ENCODE assay signal across 27 mouse cellular contexts in the genomic region with DNA sequence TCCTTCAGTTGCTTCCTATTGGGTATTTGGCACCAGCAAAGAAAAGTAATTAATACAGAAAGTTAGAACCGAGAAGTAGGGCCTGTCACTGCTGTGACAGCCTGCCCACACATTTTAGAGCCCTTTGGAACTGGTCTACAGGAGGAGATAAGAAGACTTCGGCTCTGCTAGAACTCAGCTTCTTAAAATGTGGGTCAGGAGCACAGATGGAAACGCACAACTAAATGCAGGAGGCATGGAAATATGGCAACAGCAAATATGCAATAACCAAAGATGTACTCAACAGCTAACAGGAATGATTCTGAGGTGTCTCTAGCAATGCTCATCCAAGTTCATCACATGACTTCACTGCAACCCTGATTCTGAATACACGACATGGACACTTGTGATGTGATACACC. TPM values are rescaled to one million over a fixed set of nuclear protein-coding genes. Genes with fewer than 3 reads are reported as not detected.
A peak's percentile ranks its signal among the peaks of the same experiment; 100 is the strongest.
DNase-seq lines count a peak whose midpoint lies in the region; ATAC-seq and TF ChIP-seq lines count a peak whose summit lies in the region.
"Had no signal": no experiment of that assay in that cellular context is flagged by ENCODE, and none has a peak within 500 bp of the region (broad histone marks: within the 10 kb centered on the region; RNA-seq: fewer than 3 reads in every experiment).

No protein-coding gene starts in this region.

- 0 out of 2 replicates have a peak, but pooled peaks cover 3% of the 10 kb centered on the region for H3K9me3 ChIP-seq in forebrain, postnatal 0 days (ENCODE audit: low read length)
- no peaks in the 10 kb centered on the region for H3K9me3 ChIP-seq in forebrain, embryonic 16.5 days (ENCODE audit: control insufficient read depth, low read length)
- no peaks in the 10 kb centered on the region for H3K9me3 ChIP-seq in heart, embryonic 12.5 days (replicated peaks)
- H3K9me3 ChIP-seq: embryonic facial prominence, embryonic 15.5 days; forebrain, embryonic 10.5 days; forebrain, embryonic 12.5 days; G1E had no signal

- no peak overlapping the region for H3K27ac ChIP-seq in forebrain, postnatal 0 days (ENCODE audit: low read depth, low read length)
- no peak overlapping the region for H3K27ac ChIP-seq in forebrain, embryonic 16.5 days (ENCODE audit: low read length)
- H3K27ac ChIP-seq in heart, embryonic 12.5 days (ENCODE audit: poor library complexity, severe bottlenecking), result no peak overlapping the region
- H3K27ac ChIP-seq: embryonic facial prominence, embryonic 13.5 days; embryonic facial prominence, embryonic 15.5 days; forebrain, embryonic 10.5 days; forebrain, embryonic 12.5 days had no signal

- DNase-seq in forebrain, postnatal 0 days, result no peak
- peak; percentile 23 for DNase-seq in heart, adult 11 months
- DNase-seq in right cerebral cortex, adult 18-20 months, result peak; percentile 20
- no peak for DNase-seq in right cerebral cortex, postnatal 4 days
- DNase-seq in lung, adult 2 months, result no peak
- DNase-seq: adrenal gland, adult 2 months; adrenal gland, postnatal 10 days; adrenal gland, postnatal 25 days; B cell, adult 2 months; cerebellum, adult 11-12 months; cerebellum, adult 2 months; cerebellum, adult 9-10 months; cerebellum, postnatal 10 days; cerebellum, postnatal 25 days; embryo, embryonic 11 days had no signal

- H3K4me1 ChIP-seq in forebrain, postnatal 0 days (ENCODE audit: insufficient read depth), result peaks cover 4% of the 10 kb centered on the region; the same call in 1 of the 2 replicates
- 0 out of 2 replicates have a peak, but pooled peaks cover 2% of the 10 kb centered on the region for H3K4me1 ChIP-seq in forebrain, embryonic 16.5 days (replicated peaks; ENCODE audit: control insufficient read depth, insufficient read depth, low read length)
- peaks cover 18% of the 10 kb centered on the region for H3K4me1 ChIP-seq in heart, embryonic 12.5 days (replicated peaks)
- peaks cover 2% of the 10 kb centered on the region for H3K4me1 ChIP-seq in lung, adult 2 months (ENCODE audit: control insufficient read depth, insufficient read depth, low read length)
- H3K4me1 ChIP-seq: forebrain, embryonic 12.5 days had no signal

- no peak for TF ChIP-seq POLR2A in lung, adult 2 months (IDR thresholded peaks at IDR 0.05; ENCODE audit: borderline replicate concordance, extremely low read depth, low read depth, low read length)

- no peak overlapping the region for H3K9ac ChIP-seq in forebrain, postnatal 0 days
- no peak overlapping the region for H3K9ac ChIP-seq in forebrain, embryonic 16.5 days (replicated peaks; ENCODE audit: low read depth, low read length)
- no peak overlapping the region for H3K9ac ChIP-seq in heart, embryonic 12.5 days
- H3K9ac ChIP-seq: embryonic facial prominence, embryonic 13.5 days; embryonic facial prominence, embryonic 15.5 days; forebrain, embryonic 12.5 days had no signal

- no peaks in the 10 kb centered on the region for H3K27me3 ChIP-seq in forebrain, postnatal 0 days (ENCODE audit: insufficient read depth, low read length)
- H3K27me3 ChIP-seq in forebrain, embryonic 16.5 days (replicated peaks; ENCODE audit: control insufficient read depth, insufficient read depth, low read length), result no peaks in the 10 kb centered on the region
- no peaks in the 10 kb centered on the region for H3K27me3 ChIP-seq in heart, embryonic 12.5 days (replicated peaks)
- H3K27me3 ChIP-seq: CH12.LX; embryonic facial prominence, embryonic 13.5 days; embryonic facial prominence, embryonic 15.5 days; forebrain, embryonic 12.5 days had no signal

- no peak overlapping the region for H3K4me2 ChIP-seq in forebrain, postnatal 0 days (ENCODE audit: low read depth)
- no peak overlapping the region for H3K4me2 ChIP-seq in forebrain, embryonic 16.5 days (ENCODE audit: low read length)
- no peak overlapping the region for H3K4me2 ChIP-seq in heart, embryonic 12.5 days
- H3K4me2 ChIP-seq: embryonic facial prominence, embryonic 13.5 days; embryonic facial prominence, embryonic 15.5 days; forebrain, embryonic 12.5 days had no signal

- no peak for TF ChIP-seq CTCF in forebrain, postnatal 0 days (IDR thresholded peaks at IDR 0.05; ENCODE audit: low read depth)
- TF ChIP-seq CTCF in lung, adult 2 months (IDR thresholded peaks at IDR 0.05; ENCODE audit: insufficient read depth, low read length), result no peak

- H3K4me3 ChIP-seq in forebrain, postnatal 0 days (ENCODE audit: low read depth, low read length), result no peak overlapping the region
- H3K4me3 ChIP-seq in forebrain, embryonic 16.5 days (replicated peaks; ENCODE audit: low read length), result no peak overlapping the region
- no peak overlapping the region for H3K4me3 ChIP-seq in heart, embryonic 12.5 days
- no peak overlapping the region for H3K4me3 ChIP-seq in lung, adult 2 months (replicated peaks; ENCODE audit: extremely low read depth, low read depth, low read length)
- H3K4me3 ChIP-seq: embryonic facial prominence, embryonic 13.5 days; embryonic facial prominence, embryonic 15.5 days; erythroblast, embryonic 14.5 days; forebrain, embryonic 10.5 days; forebrain, embryonic 12.5 days had no signal

- ATAC-seq in forebrain, postnatal 0 days, result peak; percentile 8; the same call in 1 of the 2 replicates
- ATAC-seq in forebrain, embryonic 16.5 days, result no peak
- ATAC-seq in heart, embryonic 12.5 days (ENCODE audit: insufficient number of reproducible peaks, low FRiP score), result no peak
- peak; percentile 29; the same call in 1 of the 2 replicates for ATAC-seq in common myeloid progenitor, adult 5-6 weeks (replicated peaks; ENCODE audit: low read depth, poor library complexity, severe bottlenecking)
- ATAC-seq: CD4-positive, CD25-positive, alpha-beta regulatory T cell, adult 4 months; forebrain, embryonic 14.5 days had no signal

- H3K36me3 ChIP-seq in forebrain, postnatal 0 days (ENCODE audit: insufficient read depth), result no peaks in the 10 kb centered on the region
- H3K36me3 ChIP-seq in forebrain, embryonic 16.5 days (ENCODE audit: control insufficient read depth, insufficient read depth), result no peaks in the 10 kb centered on the region
- H3K36me3 ChIP-seq in heart, embryonic 12.5 days, result no peaks in the 10 kb centered on the region
- H3K36me3 ChIP-seq: embryonic facial prominence, embryonic 13.5 days; embryonic facial prominence, embryonic 15.5 days; forebrain, embryonic 12.5 days had no signal

- WGBS in forebrain, postnatal 0 days, result 79% methylated on average over 4 of the region's 4 CpGs
- WGBS in forebrain, embryonic 16.5 days, result 76% methylated on average over 4 of the region's 4 CpGs
- WGBS in heart, embryonic 12.5 days, result 55% methylated on average over 4 of the region's 4 CpGs
- WGBS in lung, adult 2 months, result 67% methylated on average over 4 of the region's 4 CpGs

RNA-seq across cellular contexts. Expression of a gene that starts 10.2 kb away (rescaled TPM):
- 39.8 and 48.2 TPM in 2 replicates for total RNA-seq in forebrain, postnatal 0 days (2014; rRNA removed)
- polyA plus RNA-seq in forebrain, postnatal 0 days (2015; fragmentation: Nextera tagmentation; extraction: Ambion mirVana), result 45.2 and 54.3 TPM in 2 replicates
- polyA plus RNA-seq in forebrain, embryonic 16.5 days (2015; fragmentation: Nextera tagmentation; extraction: Ambion mirVana), result 32.8 and 36.7 TPM in 2 replicates
- polyA plus RNA-seq in heart, embryonic 12.5 days (2016; fragmentation: Nextera tagmentation; extraction: Ambion mirVana), result 83.5 and 91.1 TPM in 2 replicates
- 72.5 and 107 TPM in 2 replicates for total RNA-seq in common myeloid progenitor, adult 5-6 weeks (2017)
- polyA plus RNA-seq in lung, adult 2 months (2012; rRNA removed), result 11.2 and 22.4 TPM in 2 replicates

Comparison
In these comparisons a context has a peak if more than half of its experiments do, and no peak if none do; other contexts are left out.
1. ATAC-seq: peak in forebrain, postnatal 0 days (single experiment) and common myeloid progenitor, adult 5-6 weeks (single experiment); none in forebrain, embryonic 16.5 days (single experiment) and heart, embryonic 12.5 days (single experiment).
2. DNase-seq: peak in heart, adult 11 months (single experiment) and right cerebral cortex, adult 18-20 months (single experiment); none in forebrain, postnatal 0 days (single experiment), right cerebral cortex, postnatal 4 days (single experiment) and lung, adult 2 months (single experiment).